Mouse (Mus musculus) neural tube, embryonic 12.5 days (tissue): ENCODE measurements at regions not wholly inside any gene's neighbourhood (a gene's known extent, or its start where the extent isn't known, plus 50 kb on each side); places are given as distances from the start of the nearest gene placed in this dataset.

ENCODE experiments used
- ATAC-seq: fragments of 200-750 bp; cut with Nextera tagmentation; 2 replicates; pipeline ENCODE4 v1.8.0; 2017; ENCODE audit warnings: low read depth, mild to moderate bottlenecking, moderate TSS enrichment, moderate library complexity; ENCODE audit not compliant: low FRiP score
- H3K27ac ChIP-seq: fragments of 300-500 bp; sonication (generic); 2 replicates; pipeline ENCODE4 v1.5.1; 2016
- H3K27me3 ChIP-seq: fragments of 300-500 bp; sonication (generic); replicated peaks from 2 replicates; pipeline ENCODE4 v1.6.1; 2016; ENCODE audit warnings: mild to moderate bottlenecking
- H3K36me3 ChIP-seq: fragments of 300-500 bp; sonication (generic); 2 replicates; pipeline ENCODE4 v1.6.1; 2016; ENCODE audit warnings: mild to moderate bottlenecking
- H3K4me1 ChIP-seq: fragments of 300-500 bp; sonication (generic); 2 replicates; pipeline ENCODE4 v1.6.1; 2016
- H3K4me2 ChIP-seq: fragments of 300-500 bp; sonication (generic); replicated peaks from 2 replicates; pipeline ENCODE4 v1.6.1; 2016; ENCODE audit warnings: mild to moderate bottlenecking
- H3K4me3 ChIP-seq: fragments of 300-500 bp; sonication (generic); 2 replicates; pipeline ENCODE4 v1.5.1; 2016
- H3K9ac ChIP-seq: fragments of 300-500 bp; sonication (generic); 2 replicates; pipeline ENCODE4 v1.6.1; 2016; ENCODE audit warnings: mild to moderate bottlenecking
- H3K9me3 ChIP-seq: fragments of 300-500 bp; sonication (generic); 2 replicates; pipeline ENCODE4 v1.6.1; 2016; ENCODE audit warnings: mild to moderate bottlenecking
- WGBS: fragments of 180-500 bp; shearing (Covaris S2); methylation state at CpG from one replicate; pipeline ENCODE4 v1.1.7; 2016; 5-methylcytosine and 5-hydroxymethylcytosine counted together

- Histone ChIP-seq H3K27me3 (no peaks in the 10 kb centered on the region), H3K4me3 (no peak overlapping the region), H3K9me3 (no peaks in the 10 kb centered on the region), H3K27ac (no peak overlapping the region), H3K4me2 (no peak overlapping the region), H3K9ac (no peak overlapping the region), H3K36me3 (no peaks in the 10 kb centered on the region), H3K4me1 (no peaks in the 10 kb centered on the region)
- no peak for ATAC-seq
- whole genome bisulfite sequencing: 58% methylated on average over 2 of the region's 2 CpGs
Observed at GRCm38 (mm10) chr10:115749844-115750243, 66.8 kb upstream of the Tspan8 start.

- Histone ChIP-seq H3K36me3 (no peaks in the 10 kb centered on the region), H3K9ac (no peak overlapping the region), H3K4me1 (no peaks in the 10 kb centered on the region), H3K4me2 (no peak overlapping the region), H3K9me3 (no peaks in the 10 kb centered on the region), H3K27me3 (no peaks in the 10 kb centered on the region), H3K4me3 (no peak overlapping the region), H3K27ac (no peak overlapping the region)
- ATAC-seq: no peak
- 84% methylated on average over 5 of the region's 5 CpGs for WGBS
Observed at GRCm38 (mm10) chr10:115750250-115750649, 66.4 kb upstream of the Tspan8 start.

GRCm38 (mm10) chr10:115758667-115759066 is 58.0 kb upstream of the Tspan8 start:
- WGBS: 82% methylated on average over 1 of the region's 1 CpGs
- no peak overlapping the region for H3K27ac ChIP-seq
- H3K4me3 ChIP-seq: no peak overlapping the region
- H3K9ac ChIP-seq: no peak overlapping the region
- H3K4me2 ChIP-seq: no peak overlapping the region
- H3K9me3 ChIP-seq: no peaks in the 10 kb centered on the region
- no peaks in the 10 kb centered on the region for H3K27me3 ChIP-seq
- no peaks in the 10 kb centered on the region for H3K4me1 ChIP-seq
- no peak for ATAC-seq
- H3K36me3 ChIP-seq: no peaks in the 10 kb centered on the region
